Mouse (Mus musculus) bone marrow macrophage, adult 2 months (primary cell): ENCODE results near the gene Abca6.

Source experiments
- CTCF ChIP-seq: IDR thresholded peaks from 2 replicates; pipeline ENCODE4 v1.5.1; 2012; ENCODE audit warnings: low read depth, mild to moderate bottlenecking, low read length, moderate library complexity
- POLR2A ChIP-seq: IDR thresholded peaks from 2 replicates; pipeline ENCODE4 v1.6.1; 2012; ENCODE audit warnings: mild to moderate bottlenecking, low read depth, low read length, borderline replicate concordance

DNA sequence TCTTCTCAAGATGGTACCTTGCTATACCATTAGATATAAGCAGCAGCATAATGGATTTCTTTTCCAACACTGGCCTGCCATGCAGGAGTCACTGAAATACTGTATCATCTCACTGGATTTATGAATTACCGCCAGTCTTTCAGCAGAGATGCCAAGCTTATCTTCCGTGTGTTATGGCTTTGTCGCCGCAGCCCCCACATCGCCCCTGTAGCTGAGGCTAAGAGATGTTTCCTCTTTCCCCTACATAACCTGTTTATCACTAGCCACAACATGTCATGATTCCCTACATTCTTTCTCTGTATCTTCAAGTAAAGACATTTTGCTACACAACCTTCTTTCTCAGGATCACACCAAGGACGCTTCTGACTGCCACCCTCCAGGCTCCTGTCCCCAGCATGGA lies 15.7 kb upstream of the Abca6 start:
- TF ChIP-seq POLR2A (no peak), CTCF (no peak)
